Mouse (Mus musculus) B cell, adult 2 months (primary cell): ENCODE results near the gene Snrnp48.

Experiments used
- DNase-seq, 2 experiments: peaks; one replicate each; pipeline ENCODE4 v3.0.0; 2022

Gene Snrnp48

DNA sequence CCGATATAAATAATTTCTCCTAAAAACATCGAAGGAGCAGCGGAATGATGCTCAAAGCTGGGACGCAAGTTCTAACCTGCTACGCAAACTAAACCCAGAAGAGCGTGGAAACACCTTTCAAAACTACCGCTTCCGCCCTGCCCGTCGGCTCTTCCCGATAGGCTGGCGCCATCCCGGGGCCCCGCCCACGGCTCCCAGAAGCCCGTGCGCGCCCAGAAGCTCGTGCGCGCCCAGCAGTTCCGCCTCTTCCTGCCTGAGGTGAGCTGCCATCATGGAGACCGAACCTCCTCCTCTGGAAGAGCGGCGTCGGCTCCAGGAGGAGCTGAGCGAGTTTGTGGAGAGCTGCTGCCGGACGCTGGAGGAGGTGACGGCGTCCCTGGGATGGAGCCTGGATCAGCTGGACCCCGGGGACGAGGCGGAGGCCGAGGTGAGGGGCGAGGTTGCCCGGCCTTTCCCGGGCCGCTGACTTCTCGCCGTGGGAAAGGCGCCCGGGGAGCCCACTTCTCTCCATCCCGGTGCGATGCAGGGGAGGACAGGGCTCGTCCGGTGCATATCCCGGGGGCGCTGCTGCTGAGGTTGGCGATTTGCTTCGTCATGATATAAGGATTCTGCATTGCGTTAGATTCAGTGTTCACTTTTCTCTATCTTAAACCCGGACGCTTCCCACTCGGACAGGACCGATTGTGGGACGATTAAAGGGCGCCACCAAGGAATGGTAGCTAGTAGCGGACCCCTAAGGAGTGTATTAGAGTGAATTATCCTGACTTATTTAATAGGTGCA lies at the start of gene Snrnp48:
Gene Snrnp48, plus strand, starts transcription at position 237 of the 781 bp plus-strand sequence.
- DNase-seq: peak; percentile 91 to 92

DNA sequence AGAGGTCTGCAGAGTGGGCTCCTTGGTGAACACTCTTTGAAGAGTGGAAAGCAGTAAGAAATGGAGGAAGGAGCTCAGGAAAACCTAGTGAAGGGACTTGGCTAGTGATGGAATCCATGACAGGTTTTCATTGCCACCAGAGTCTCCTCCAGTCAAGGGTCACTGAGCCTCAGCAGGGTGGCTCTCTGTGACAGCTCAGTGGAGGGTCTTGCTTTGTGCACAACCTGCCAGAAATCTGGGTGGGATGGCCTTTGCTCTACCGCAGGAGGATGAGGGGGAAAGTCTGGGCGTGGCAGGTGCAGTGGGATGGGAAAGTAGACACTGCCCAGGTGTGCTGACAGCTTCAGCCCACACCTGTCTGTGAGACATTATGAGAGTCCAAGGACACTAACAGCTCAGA lies 49.2 kb upstream of the Snrnp48 start:
- DNase-seq: no peak

DNA sequence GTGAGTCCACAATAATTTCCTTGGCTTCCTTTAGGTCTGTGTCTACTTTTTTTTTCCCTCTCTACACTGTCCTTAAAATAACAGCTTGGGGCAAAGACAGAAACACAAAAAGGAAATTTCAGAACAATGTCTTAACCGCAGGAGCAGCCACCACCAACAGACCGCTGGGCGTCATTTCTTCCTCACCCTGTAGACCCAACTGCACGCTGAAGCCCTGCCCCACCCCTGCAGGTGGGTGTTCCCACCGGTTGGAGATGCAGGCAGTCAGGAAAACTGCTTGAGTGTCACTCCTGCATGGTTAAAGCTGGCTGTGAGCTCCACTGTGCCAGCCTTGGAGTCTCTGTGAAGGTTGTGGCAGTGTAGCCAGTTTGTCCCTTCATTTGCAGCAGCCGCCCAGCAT lies 47.1 kb upstream of the Snrnp48 start:
- no peak for DNase-seq

DNA sequence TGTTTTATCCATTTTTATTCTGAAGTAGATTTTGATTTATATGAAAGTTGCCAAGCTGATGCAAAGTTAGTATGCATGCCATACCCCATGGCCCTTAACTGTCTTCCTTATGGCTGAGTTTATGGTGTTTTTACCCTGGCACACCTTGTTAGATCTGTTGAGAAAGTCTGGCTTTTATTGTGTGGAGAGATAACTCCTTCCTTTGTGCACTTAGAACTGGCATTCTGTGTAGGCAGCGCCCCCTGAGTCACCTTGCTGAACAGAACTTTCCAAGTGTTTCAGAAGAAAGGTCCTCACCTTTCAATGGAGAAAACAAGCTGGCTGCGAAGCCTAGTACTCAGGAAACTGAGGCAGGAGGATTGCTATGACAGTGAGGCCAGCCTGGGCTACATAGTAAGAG lies 42.7 kb upstream of the Snrnp48 start:
- no peak for DNase-seq

DNA sequence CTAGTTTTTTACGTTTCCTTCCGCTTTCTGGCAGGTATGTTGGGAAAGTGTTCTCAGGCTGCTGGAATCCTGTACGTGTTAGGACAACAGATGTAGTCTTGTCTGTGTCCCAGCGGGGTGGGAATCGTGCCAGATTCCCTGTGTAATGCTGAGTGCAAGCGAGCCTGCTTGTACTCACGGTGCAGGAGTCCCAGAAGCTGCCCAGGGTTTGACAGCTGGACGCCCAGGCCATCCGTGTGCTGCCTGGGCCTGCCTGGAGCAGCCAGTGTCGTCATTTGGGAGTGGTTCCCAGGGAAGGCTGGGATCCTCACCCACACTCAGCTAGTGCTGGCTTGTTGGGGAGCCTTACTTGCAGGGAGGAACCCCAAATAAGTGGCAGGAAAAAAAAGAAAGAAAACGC lies 42.1 kb upstream of the Snrnp48 start:
- no peak for DNase-seq

DNA sequence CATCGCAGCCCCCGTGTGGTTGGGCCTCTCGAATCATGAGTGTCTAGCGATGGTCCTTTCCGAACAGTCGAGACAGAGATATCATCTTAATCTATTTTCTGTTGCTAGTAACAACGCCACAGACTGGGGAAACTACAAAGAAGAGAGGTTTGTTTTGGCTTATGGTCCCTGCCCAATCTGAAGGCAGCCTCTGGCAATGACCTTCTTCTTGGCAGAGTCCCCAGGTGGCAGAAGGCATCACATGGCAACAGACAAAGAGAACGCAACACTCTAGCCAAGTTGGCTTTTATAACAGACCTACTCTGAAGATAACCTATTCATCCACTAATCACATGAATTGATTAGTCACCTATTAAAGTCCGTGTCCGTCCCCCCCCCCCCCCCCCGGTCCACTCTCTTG lies 39.8 kb upstream of the Snrnp48 start:
- no peak for DNase-seq

DNA sequence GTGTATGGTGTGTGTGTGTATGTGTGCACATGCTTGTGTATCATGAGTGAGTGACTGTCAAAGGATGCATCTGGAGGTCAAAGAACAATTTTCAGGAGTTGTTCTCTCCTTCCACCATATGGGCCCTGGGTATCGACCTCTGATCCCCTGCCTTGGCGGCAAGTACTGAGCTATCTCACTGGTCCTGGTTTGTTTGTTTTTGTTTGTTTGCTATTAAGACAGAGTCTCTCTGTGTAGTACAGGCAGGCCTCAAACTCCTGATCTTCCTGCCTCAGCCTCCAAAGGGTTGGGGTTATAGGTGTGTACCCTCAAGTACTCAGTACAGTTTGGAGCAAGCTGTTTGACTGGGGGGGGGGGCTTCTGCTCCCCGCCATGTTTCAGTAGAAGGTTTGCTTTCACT lies 37.7 kb upstream of the Snrnp48 start:
- no peak for DNase-seq

DNA sequence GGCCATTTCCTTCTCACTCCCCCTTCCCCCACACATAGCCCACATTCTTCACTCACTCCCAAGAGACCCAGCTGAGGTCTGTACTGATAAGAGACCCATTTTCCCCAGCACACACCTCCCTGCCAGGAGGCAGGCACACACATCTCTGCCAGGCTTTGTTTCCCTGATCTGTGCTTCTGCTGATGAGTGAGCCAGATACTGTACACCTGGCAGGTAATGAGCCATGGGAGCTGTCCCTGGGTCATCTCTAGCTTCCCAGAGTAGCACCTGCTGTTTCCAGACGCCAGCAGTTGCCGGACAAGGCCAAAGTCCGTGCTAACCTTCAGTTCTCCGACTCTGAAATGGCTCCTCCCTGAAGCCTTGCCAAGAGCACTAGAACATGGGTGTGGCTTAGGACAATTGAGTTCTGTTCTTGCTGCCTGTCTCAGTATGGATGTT lies 34.0 kb upstream of the Snrnp48 start:
- no peak for DNase-seq

DNA sequence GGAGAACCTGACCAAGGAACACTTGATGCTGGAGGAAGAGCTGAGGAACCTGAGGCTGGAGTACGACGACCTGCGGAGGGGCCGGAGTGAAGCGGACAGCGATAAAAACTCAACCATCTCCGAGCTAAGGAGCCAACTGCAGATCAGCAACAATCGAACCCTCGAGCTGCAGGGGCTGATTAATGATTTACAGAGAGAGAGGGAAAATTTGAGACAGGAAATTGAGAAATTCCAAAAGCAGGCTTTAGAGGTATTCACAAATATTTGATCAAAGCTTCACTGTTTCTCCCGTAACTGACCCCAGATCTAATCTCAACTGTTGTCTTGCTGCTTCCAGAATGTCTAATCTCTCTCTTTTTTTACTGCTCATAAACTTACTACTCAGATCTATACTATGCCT lies 11.3 kb upstream of the Snrnp48 start:
- DNase-seq: no peak

DNA sequence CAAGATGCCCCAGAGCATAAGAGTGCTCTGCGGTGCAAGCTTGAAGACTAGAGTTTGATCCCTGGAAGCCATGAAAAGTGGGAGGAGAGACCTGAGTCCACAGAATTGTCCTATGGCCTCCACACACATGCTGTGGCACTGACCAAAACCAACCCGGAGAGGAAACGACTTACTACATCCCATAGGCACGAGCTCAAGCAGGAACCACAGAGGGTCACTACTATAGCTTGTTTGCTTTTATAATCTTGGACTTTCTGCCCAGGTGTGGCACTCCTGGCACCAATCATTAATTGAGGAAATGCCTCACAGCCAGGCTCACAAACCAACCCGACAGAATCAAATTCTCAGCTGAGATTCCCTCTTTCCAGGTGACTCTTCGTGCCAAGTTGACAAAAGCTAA lies 3.3 kb upstream of the Snrnp48 start:
- DNase-seq: no peak

DNA sequence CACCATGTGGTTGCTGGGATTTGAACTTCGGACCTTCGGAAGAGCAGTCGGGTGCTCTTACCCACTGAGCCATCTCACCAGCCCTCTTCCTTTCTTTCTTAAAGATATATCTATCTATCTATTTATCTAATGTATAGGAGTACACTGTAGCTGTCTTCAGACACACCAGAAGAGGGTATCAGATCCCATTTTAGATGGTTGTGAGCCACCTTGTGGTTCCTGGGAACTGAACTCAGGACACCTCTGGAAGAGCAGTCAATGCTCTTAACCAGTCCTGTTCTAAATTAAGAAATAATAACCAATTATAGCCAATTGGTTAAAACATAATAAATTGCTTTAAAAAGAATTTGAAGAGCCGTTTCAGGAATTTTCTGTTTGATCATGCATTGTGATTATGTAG lies 567 bp upstream of the Snrnp48 start:
- no peak for DNase-seq

DNA sequence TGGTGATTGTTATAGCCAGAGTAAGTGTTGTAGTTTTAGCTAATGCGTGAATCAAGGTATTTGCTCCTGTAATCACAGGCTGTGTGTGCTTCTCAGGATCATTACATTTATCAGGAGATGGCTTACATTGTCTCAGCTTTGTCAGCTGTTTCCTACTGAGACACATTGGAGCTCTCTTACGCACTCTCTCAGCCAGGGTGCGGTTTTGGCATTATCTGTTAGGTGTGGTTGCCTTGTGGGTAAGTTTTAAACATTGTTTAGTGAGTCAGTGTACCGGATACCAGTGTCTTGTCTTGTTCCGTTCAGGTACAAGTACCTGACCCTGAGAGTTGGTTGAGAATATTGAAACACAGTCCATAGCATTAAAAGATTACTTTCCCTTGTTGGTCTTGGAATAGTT lies 6.4 kb downstream of the Snrnp48 start:
- no peak for DNase-seq

DNA sequence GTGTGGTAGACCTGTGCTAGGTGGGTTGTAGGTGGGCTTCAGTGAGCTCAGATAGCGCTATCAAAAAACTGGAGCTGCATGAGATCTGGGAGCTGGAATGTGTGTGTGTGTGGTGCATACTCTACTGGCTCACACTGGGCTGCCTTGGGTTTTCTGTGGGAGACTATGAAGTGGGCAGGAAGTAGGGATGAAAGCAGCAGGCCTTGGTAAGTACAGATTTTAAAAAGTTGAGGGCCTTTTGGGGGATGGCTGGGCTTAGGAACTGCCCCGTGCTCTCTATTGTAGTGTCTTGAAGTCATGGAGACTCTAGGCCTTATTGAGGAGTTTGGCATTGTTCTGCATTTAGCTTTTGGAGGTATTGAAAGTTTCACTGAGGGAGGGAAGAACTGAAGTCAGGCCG lies 13.9 kb downstream of the Snrnp48 start:
- DNase-seq: no peak

DNA sequence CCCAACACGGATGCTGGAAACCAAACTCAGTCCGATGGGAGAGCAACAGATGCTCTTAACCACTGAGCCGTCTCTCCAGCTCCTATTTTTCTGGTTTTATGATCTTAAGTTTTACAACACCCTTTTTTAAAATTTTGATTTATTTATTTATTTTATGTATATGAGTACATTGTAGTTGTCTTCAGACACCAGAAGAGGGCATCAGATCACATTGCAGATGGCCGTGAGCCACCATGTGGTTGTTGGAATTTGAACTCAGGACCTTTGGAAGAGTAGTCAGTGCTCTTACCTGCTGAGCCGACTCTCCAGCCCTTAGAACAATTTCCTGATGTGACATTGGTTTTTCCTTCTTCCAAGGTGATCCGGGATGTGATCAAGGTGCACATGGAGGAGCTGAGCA lies 15.6 kb downstream of the Snrnp48 start:
- DNase-seq: no peak

DNA sequence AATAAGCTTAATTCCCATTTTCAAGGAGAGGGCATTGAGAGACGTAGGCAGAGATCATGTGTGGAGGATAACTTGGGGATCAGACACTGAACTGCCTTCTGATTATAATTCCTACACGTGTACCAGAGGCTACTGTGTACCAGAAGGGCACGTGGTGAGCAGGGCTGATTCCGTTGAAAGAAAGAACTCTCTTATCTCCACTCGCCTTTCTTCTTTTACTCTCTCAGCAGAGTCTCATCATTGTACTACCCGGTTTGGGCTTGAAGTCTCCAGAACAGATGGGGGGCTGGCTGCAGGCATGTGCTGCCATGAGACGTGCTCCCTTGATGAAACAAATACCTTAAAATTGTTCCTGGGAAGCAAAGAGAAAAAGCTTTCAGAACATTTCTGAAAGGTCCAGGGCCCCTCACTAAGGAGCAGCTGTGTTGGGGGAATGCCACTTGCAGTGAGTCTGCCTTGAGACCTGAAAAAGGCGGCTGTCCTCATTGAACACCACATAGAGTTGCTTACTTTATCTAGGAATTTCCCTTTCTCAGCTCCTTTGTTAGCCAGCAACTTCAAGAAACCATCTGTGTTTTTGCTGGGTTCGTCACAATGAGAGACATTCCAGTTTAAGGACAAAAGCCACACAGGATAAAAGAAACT lies 25.6 kb downstream of the Snrnp48 start:
- no peak for DNase-seq

DNA sequence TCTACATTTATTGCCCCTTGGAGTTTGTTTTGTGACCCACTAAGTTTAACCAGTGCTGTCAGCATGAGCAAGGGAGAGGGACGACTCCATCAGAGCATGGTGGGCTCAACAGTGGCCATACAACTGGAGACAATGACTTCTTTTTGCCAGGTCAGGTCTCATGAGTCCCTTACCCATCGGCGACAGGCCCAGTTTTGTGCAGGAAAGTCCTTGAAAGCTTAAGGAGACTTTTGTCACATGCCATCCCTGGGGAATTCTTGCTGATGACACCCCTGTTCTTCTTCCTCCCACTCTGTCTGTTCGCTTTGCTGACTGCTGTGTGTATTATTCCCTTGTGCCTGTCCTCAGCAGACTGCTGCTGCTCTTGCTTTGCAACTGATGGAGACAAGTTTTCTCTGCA lies 27.7 kb downstream of the Snrnp48 start:
- DNase-seq: no peak

DNA sequence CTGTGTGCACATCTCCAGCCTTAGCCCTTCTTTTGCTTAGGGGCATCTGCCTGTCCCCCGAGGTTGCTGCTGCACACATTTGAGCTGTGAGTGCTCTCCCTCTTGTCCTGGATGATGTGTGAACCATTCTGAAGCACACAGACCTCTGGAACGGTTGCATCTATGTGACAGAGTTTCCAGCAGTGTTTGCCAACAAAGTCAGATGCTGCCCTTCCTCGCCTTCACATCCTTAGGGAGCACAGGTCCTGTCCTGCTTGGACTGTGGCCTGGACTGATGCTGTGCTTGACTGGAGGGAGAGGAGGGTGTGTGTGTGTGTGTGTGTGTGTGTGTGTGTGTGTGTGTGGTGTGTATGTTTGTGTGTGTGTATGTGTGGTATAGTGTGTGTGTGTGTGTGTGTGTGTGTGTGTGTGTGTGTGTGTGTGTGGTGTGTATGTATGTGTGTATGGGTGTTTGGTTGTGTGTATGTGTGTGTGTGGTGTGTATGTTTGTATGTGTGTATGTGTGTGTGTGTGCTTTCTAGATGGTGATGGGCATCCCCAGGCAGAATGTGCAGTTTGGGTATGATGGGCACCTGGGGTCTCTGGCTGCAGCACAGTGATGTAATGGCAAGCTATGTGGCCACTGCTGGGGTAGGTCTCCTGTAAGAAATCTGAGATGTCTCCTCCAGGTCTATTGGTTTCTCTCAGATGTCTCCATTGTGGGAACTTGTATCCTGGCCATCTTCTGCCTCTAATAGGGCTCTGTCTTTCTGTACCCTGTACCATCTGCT lies 28.3 kb downstream of the Snrnp48 start:
- no peak for DNase-seq

DNA sequence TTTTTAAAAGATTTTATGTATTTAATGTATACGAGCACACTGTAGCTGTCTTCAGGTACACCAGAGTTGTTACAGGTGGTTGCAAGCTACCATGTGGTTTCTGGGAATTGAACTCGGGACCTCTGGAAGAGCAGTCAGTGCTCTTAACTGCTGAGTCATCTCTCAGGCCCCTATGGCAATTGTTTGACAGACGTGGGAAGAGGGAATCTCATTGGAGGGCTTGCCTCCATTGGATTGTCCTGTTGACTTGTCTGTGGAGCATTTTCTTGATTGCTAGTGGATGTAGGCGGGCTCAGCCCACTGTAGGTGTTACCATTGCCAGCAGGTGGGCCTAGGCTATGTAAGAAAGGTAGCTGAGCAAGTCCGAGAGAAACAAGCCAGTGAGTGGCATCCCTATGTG lies 29.9 kb downstream of the Snrnp48 start:
- no peak for DNase-seq

DNA sequence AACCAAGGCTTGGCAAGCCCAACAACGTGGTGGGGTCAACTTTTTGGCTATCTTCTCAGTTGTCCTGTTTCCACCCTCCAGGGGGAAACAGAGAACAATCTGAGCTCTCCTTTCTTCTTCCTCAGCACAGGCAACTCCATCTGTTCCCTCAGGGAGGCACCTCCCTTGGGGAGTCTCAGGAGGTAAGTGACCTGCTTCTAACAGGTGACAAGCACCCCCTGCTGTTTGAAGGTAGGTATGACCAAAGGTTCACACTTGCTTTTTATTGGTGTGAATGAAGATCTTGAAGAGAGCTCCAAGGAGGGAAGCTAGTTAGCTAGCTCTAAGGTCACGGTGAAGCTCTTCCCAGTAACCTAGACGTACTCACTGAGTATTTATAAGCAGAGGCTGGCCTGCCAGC lies 30.6 kb downstream of the Snrnp48 start:
- DNase-seq: peak; percentile 30 to 32

DNA sequence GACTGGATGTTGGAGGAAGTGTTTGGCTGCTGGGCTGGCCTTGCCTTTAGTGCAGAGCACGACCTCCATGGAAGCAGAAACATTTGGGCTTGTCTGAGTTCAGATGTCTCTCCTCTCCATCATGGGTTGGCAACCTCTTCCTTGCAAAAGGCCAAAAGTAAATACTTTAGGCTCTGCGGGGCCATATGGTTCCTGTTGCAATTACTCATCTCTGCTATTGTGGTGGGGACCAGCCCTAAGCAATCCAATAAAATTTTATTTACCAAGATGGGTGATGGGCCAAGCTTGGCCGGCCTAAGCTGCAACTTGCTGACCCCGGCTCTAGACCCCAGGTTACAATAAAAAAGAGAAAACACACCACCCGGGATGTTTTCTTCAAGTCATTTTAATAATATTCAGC lies 43.4 kb downstream of the Snrnp48 start:
- DNase-seq: no peak

DNA sequence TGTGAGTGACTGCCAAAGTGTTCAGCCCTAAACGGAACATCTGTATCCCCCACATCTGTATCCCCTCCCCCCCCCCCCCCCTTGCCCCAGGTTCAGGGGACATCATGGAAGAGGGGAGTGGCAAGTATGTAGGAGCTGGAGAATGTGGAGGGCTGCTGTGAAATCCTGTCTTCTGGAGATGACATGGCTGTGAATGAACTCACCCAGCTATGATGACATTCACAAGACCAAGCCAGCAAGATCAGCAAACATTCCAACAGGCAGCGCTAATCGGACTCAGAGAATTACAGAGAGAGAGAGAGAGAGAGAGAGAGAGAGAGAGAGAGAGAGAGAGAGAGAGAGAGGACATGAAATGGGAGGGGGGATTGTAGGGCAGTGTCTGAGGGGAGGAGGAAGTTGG lies 46.5 kb downstream of the Snrnp48 start:
- no peak for DNase-seq

DNA sequence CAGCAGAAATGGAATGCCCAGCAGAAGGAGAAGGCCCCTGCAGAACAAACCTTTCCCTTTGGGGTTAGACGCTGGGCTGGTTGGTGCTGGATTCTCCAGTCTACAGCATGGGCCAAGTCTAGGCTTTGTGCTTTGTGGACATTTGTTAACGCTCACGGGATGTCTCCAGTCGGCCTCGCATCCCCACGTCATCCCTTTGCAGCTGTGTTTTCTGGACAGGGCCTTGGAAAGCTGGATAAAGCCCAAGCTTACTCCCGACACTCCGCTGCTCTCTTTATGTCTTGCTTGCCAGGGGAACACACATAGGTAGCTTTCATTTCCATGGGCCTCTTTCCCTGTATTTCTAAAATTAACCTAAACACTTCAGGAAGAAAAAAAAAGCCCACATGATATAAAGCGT lies 49.0 kb downstream of the Snrnp48 start:
- no peak for DNase-seq

DNA sequence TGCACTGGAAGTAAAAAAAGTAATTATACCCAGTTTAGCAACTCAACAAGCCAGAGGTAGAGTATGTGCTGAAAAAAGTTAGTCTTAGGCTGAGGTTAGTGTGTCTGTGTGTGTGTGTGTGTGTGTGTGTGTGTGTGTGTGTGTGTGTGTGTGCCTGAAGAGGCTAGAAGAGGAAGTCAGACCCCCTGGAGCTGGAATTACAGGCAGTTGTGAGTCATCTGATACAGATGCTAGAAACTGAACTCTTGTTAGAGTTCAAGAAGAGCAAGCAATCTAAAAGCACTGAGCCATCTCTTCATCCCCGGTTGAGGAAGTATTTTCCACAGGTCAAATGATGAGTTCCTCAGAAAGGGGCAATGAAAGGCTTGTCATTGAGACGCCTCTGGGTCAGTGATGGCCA lies 54.2 kb downstream of the Snrnp48 start:
- DNase-seq: no peak

DNA sequence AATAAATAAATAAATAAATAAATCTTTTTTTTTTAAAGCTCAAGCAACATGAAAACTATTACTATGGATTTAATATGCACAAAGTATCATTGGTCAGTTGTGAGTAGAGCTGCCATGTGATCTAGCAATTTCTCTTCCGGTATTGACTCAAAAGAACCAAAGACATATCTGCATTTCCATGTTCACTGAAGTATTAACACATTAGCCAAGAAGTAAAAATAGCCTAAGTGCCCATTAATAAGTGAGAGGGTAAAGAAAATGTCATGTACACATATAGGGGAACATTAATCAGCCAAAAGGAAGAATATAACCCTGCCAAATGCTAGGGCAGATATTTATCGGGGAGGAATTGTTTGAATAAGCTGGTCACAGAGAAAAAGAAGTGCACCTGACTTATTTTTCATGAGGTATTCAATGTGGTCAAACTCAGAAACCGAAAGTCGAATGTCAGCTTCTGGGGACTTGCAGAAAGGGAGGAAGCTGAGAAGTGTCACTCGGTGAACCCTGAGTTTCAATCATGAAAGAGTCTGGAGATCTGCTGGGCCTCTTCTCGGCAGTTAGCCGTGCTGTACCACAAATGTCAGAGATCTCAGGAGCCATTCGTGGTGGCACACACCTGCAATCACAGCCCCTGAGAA lies 64.4 kb downstream of the Snrnp48 start:
- DNase-seq: no peak
